Mouse (Mus musculus): ENCODE measurements around the gene Stk24. TPM values are rescaled to one million over a fixed set of nuclear protein-coding genes. Genes with fewer than 3 reads are reported as not detected.

Stk24 gene
- 10 to 100 TPM; 28.8 to 32.7 TPM for polyA plus RNA-seq (2017; shearing (Covaris generic))

DNA sequence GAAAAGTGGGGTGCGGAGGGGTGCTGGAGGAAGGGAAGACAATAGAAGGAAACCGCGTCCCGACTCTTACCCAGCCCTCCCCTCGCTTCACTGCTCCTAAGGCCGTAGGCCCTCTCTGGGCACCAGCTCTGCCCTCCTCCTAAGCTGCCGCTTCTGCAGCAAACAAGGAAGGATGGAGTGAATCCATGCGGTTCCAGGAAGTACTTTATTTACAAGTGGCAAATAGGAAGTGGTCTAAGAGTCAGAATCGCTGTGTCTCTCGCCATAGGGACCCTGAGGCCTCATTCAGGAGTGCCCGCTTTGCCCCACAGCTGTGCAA is at the start of gene Stk24:
Gene Stk24 (minus strand): TSS at position 185 of the 319 bp plus-strand sequence.

Other genes with a start within 250 kb of the Stk24 start
- gene Slc15a1, start 125.2 kb upstream of the Stk24 start, polyA plus RNA-seq (2017; shearing (Covaris generic)), result under 1 TPM; 0.10 to 0.66 TPM

All from activated CD4-positive, CD25-positive, alpha-beta regulatory T cell (primary cell).